Mouse (Mus musculus) kidney, adult 2 months (tissue): Measurements from ENCODE around the gene Abcg1.

Experiments used
- CTCF ChIP-seq: fragments of 200-500 bp; conservative IDR thresholded peaks from 2 replicates; pipeline ENCODE4 v1.5.1; 2011; ENCODE audit warnings: low read depth, mild to moderate bottlenecking, control low read depth, low read length, moderate library complexity, mixed read lengths; ENCODE audit not compliant: insufficient read depth, insufficient read length
- POLR2A ChIP-seq: fragments of 200-500 bp; IDR thresholded peaks from one replicate; pipeline ENCODE4 v1.6.1; 2011; ENCODE audit warnings: low read depth, low read length, control low read depth

DNA sequence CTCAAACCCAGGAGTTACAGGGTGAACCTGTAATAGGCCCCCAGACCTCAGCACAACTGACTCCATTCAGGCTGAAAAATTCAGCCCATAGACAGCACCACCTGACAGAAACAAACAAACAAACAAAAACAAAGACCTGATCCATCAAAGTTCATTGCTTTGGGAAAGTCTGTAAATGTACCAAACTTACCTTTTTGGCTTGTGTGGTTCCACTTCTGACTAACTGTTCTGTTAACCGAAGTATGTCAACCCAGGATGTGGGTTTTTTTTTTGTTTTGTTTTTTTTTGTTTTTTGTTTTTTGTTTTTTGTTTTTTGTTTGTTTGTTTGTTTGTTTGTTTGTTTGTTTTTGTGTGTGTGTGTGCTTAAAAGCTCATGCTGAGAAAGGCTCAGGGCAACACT is 79.3 kb downstream of the Abcg1 start:
- TF ChIP-seq POLR2A, result no peak
- no peak for TF ChIP-seq CTCF
